Mouse (Mus musculus) liver, embryonic 15.5 days (tissue): ENCODE measurements around the gene Lrig3. TPM values are rescaled to one million over a fixed set of nuclear protein-coding genes. Genes with fewer than 3 reads are reported as not detected.

ENCODE experiments used
- ATAC-seq: fragments of 200-750 bp; cut with Nextera tagmentation; 2 replicates; pipeline ENCODE4 v1.8.0; 2017; ENCODE audit warnings: moderate number of reproducible peaks, mild to moderate bottlenecking, moderate library complexity; ENCODE audit not compliant: insufficient read depth
- H3K27ac ChIP-seq: fragments of 300-500 bp; sonication (generic); replicated peaks from 2 replicates; pipeline ENCODE4 v1.5.1; 2015; ENCODE audit warnings: mild to moderate bottlenecking, inconsistent platforms
- H3K27me3 ChIP-seq: fragments of 300-500 bp; sonication (generic); 2 replicates; pipeline ENCODE4 v1.6.1; 2015; ENCODE audit warnings: mild to moderate bottlenecking, inconsistent platforms
- H3K36me3 ChIP-seq: fragments of 300-500 bp; sonication (generic); replicated peaks from 2 replicates; pipeline ENCODE4 v1.6.1; 2015; ENCODE audit warnings: moderate library complexity, mild to moderate bottlenecking, inconsistent platforms
- H3K4me1 ChIP-seq: fragments of 300-500 bp; sonication (generic); replicated peaks from 2 replicates; pipeline ENCODE4 v1.6.1; 2015; ENCODE audit warnings: inconsistent platforms
- H3K4me2 ChIP-seq: fragments of 300-500 bp; sonication (generic); 2 replicates; pipeline ENCODE4 v1.6.1; 2015; ENCODE audit warnings: moderate library complexity, mild to moderate bottlenecking, inconsistent platforms
- H3K4me3 ChIP-seq: fragments of 300-500 bp; sonication (generic); replicated peaks from 2 replicates; pipeline ENCODE4 v1.5.1; 2015; ENCODE audit warnings: mild to moderate bottlenecking, inconsistent platforms
- H3K9ac ChIP-seq: fragments of 300-500 bp; sonication (generic); 2 replicates; pipeline ENCODE4 v1.6.1; 2015; ENCODE audit warnings: moderate library complexity, mild to moderate bottlenecking, inconsistent platforms
- H3K9me3 ChIP-seq: fragments of 300-500 bp; sonication (generic); replicated peaks from 2 replicates; pipeline ENCODE4 v1.6.1; 2016; ENCODE audit warnings: inconsistent platforms
- WGBS: fragments of 180-500 bp; shearing (Covaris S2); methylation state at CpG from one replicate; pipeline ENCODE4 v1.1.7; 2015; ENCODE audit warnings: mixed read lengths; ENCODE audit not compliant: insufficient replicate concordance; 5-methylcytosine and 5-hydroxymethylcytosine counted together
- polyA plus RNA-seq: library from polyadenylated mRNA; unstranded; fragments of >200 nt; fragmentation: Nextera tagmentation; extraction: Ambion mirVana; gene quantifications from 2 replicates; pipeline ENCODE4 v1.2.1, GENCODE M21; 2015

Gene Lrig3
- 0.79 and 0.85 TPM in 2 replicates for polyA plus RNA-seq

GRCm38 (mm10) chr10:125965968-125966480 lies at the start of gene Lrig3:
Lrig3 (plus strand) TSS chr10:125966168.
- Histone ChIP-seq H3K27ac (no peak within 1 kb of the TSS), H3K27me3 (peaks cover 33% of the 10 kb centered on the region), H3K9me3 (no peaks in the 10 kb centered on the region), H3K4me3 (peak within 1 kb of the TSS; percentile 58), H3K36me3 (no peaks in the 10 kb centered on the region), H3K4me2 (peak within 1 kb of the TSS; percentile 72), H3K4me1 (no peaks in the 10 kb centered on the region), H3K9ac (peak within 1 kb of the TSS; percentile 30; the same call in 1 of the 2 replicates)
- under 1% methylated on average over 62 of the region's 62 CpGs for WGBS
- ATAC-seq, result peak; percentile 61

DNA sequence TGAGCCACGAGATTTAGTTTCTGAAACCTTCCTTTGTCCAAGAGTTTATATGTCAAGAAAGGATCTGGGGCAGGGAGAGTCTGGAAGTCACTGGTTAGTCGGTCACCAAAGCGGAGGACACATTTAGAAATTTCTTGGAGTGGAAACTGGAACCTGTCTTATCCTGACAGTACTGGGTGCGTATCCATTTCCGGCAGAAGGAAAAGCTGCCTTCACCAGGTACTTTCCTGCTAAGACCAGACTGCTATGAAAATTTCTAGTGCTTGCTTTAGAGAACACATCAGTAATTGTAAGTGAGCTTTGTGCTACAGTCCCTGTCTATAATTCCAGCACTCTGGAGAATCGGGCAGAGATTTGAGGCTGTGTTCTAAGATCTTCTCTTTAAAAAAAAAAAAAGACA lies 49.2 kb upstream of the Lrig3 start:
- Histone ChIP-seq H3K9me3 (no peaks in the 10 kb centered on the region), H3K4me2 (no peak overlapping the region), H3K27ac (no peak overlapping the region), H3K36me3 (no peaks in the 10 kb centered on the region), H3K9ac (no peak overlapping the region), H3K27me3 (no peaks in the 10 kb centered on the region), H3K4me1 (no peaks in the 10 kb centered on the region), H3K4me3 (no peak overlapping the region)
- ATAC-seq, result no peak
- WGBS, result 45% methylated on average over 6 of the region's 6 CpGs

DNA sequence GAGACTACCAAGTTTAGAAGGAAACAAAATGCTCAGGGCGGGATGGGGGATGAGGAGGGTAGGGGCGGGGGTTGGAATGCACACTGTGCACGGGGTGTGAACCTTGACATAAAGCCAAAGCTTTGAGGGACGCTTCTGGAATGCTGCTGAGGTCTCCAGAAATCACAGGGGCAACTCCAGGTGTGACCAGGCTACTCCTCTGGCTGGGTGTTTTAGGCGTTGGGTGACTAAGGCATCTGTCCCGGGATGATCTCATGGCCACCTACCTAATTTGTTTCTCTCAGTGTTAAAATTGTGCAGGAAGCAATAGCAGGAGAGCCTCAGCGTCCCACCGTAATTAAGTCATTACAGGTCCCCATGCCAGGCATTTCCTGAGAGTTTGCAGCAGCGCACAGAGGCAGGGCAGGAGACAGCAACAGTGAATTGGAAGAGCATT lies 48.5 kb upstream of the Lrig3 start:
- no peak overlapping the region for H3K4me3 ChIP-seq
- no peak overlapping the region for H3K27ac ChIP-seq
- 5% methylated on average over 9 of the region's 9 CpGs for WGBS
- no peak overlapping the region for H3K4me2 ChIP-seq
- no peaks in the 10 kb centered on the region for H3K9me3 ChIP-seq
- no peaks in the 10 kb centered on the region for H3K36me3 ChIP-seq
- ATAC-seq, result no peak
- no peaks in the 10 kb centered on the region for H3K4me1 ChIP-seq
- H3K27me3 ChIP-seq, result no peaks in the 10 kb centered on the region
- no peak overlapping the region for H3K9ac ChIP-seq

- Histone ChIP-seq H3K9ac (no peak overlapping the region), H3K4me1 (no peaks in the 10 kb centered on the region), H3K4me3 (no peak overlapping the region), H3K9me3 (no peaks in the 10 kb centered on the region), H3K27me3 (no peaks in the 10 kb centered on the region), H3K4me2 (no peak overlapping the region), H3K36me3 (no peaks in the 10 kb centered on the region), H3K27ac (no peak overlapping the region)
- ATAC-seq, result no peak
- 25% methylated on average over 1 of the region's 1 CpGs for WGBS
Observed at GRCm38 (mm10) chr10:125918994-125919393, 47.0 kb upstream of the Lrig3 start.

GRCm38 (mm10) chr10:125921654-125922446 lies 44.1 kb upstream of the Lrig3 start:
- Histone ChIP-seq H3K36me3 (no peaks in the 10 kb centered on the region), H3K27ac (no peak overlapping the region), H3K4me1 (no peaks in the 10 kb centered on the region), H3K9ac (no peak overlapping the region), H3K4me2 (no peak overlapping the region), H3K27me3 (no peaks in the 10 kb centered on the region), H3K9me3 (no peaks in the 10 kb centered on the region), H3K4me3 (no peak overlapping the region)
- WGBS, result 34% methylated on average over 6 of the region's 6 CpGs
- ATAC-seq, result no peak

DNA sequence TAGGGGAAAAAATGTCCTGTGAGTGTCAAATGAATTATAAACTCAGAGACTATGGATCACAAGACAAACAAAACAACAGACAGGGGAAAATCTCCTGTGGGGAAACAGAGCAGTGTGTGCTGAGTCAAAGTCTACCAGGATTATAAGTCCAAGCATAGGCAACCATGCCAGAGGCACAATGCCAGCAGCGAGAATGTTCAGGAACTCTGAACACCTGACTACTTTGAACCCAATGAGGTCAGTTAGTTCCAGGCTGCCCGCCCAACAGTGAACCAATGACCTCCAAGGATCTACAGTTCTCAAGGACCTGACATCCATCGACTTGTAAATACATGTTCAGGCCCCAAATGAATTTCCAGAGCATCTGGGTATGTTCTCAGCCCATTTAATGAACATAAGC lies 36.0 kb upstream of the Lrig3 start:
- no peaks in the 10 kb centered on the region for H3K27me3 ChIP-seq
- ATAC-seq, result no peak
- no peak overlapping the region for H3K4me2 ChIP-seq
- H3K27ac ChIP-seq, result no peak overlapping the region
- H3K9ac ChIP-seq, result no peak overlapping the region
- no peaks in the 10 kb centered on the region for H3K9me3 ChIP-seq
- H3K4me1 ChIP-seq, result no peaks in the 10 kb centered on the region
- H3K4me3 ChIP-seq, result no peak overlapping the region
- H3K36me3 ChIP-seq, result no peaks in the 10 kb centered on the region
- WGBS, result 54% methylated on average over 3 of the region's 3 CpGs

DNA sequence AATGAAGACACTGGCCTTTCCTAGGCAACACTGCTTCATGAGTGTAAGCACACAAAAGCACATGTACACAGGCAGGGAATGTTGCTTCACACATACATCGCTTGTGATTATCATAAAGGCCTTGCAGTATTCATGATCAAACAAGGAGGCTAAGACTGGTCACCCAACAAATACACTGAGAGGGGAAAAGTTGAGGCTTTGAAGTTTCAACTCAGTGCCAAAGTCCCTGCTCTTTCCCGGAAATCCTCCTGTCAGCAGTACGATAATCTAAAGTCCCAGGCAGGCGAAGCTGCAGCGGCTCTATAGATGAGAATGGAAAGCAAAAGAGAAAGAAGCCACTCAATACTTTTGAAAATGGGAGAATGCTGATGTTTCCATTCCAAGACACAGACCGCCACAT lies 32.6 kb upstream of the Lrig3 start:
- 59% methylated on average over 6 of the region's 6 CpGs for WGBS
- no peak overlapping the region for H3K9ac ChIP-seq
- ATAC-seq, result no peak
- no peak overlapping the region for H3K27ac ChIP-seq
- no peaks in the 10 kb centered on the region for H3K4me1 ChIP-seq
- H3K4me3 ChIP-seq, result no peak overlapping the region
- no peaks in the 10 kb centered on the region for H3K27me3 ChIP-seq
- H3K36me3 ChIP-seq, result no peaks in the 10 kb centered on the region
- no peaks in the 10 kb centered on the region for H3K9me3 ChIP-seq
- no peak overlapping the region for H3K4me2 ChIP-seq

DNA sequence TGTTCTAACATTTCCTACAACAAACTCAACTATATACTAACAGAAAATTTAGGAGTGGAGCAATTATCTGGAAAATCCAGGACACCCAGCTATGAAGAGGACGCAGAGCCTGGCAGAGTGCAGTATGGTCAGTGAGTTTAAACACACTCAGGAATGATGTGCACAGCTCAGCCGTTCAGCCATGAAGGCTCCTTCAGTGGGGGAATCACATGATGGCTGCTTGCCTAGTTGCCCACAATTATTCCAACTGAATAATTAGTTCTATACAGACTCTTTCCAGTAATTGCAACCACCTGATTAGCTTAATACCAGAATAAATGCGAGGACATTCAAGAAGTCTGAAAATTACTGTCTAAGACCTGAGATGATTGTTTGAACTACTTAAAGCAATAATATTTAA lies 31.9 kb upstream of the Lrig3 start:
- Histone ChIP-seq H3K36me3 (no peaks in the 10 kb centered on the region), H3K9ac (no peak overlapping the region), H3K27me3 (no peaks in the 10 kb centered on the region), H3K4me3 (no peak overlapping the region), H3K27ac (no peak overlapping the region), H3K4me2 (no peak overlapping the region), H3K9me3 (no peaks in the 10 kb centered on the region), H3K4me1 (no peaks in the 10 kb centered on the region)
- WGBS, result 70% methylated on average over 3 of the region's 3 CpGs
- no peak for ATAC-seq

- H3K9me3 ChIP-seq, result no peaks in the 10 kb centered on the region
- H3K9ac ChIP-seq, result no peak overlapping the region
- no peak; the same call in 1 of the 2 replicates for ATAC-seq
- H3K27me3 ChIP-seq, result no peaks in the 10 kb centered on the region
- WGBS, result 29% methylated on average over 11 of the region's 11 CpGs
- no peak overlapping the region for H3K4me3 ChIP-seq
- no peak overlapping the region for H3K27ac ChIP-seq
- H3K36me3 ChIP-seq, result no peaks in the 10 kb centered on the region
- no peaks in the 10 kb centered on the region for H3K4me1 ChIP-seq
- H3K4me2 ChIP-seq, result no peak overlapping the region
Observed at GRCm38 (mm10) chr10:125937517-125938497, 28.2 kb upstream of the Lrig3 start.

GRCm38 (mm10) chr10:125938528-125939402 lies 27.2 kb upstream of the Lrig3 start:
- no peaks in the 10 kb centered on the region for H3K4me1 ChIP-seq
- ATAC-seq, result no peak
- H3K27ac ChIP-seq, result no peak overlapping the region
- H3K4me3 ChIP-seq, result no peak overlapping the region
- no peaks in the 10 kb centered on the region for H3K36me3 ChIP-seq
- WGBS, result 68% methylated on average over 12 of the region's 12 CpGs
- H3K4me2 ChIP-seq, result no peak overlapping the region
- no peaks in the 10 kb centered on the region for H3K27me3 ChIP-seq
- no peak overlapping the region for H3K9ac ChIP-seq
- H3K9me3 ChIP-seq, result no peaks in the 10 kb centered on the region
